Mouse (Mus musculus) liver, adult 2 months (tissue): ENCODE measurements around the gene Scn8a. TPM values are rescaled to one million over a fixed set of nuclear protein-coding genes. Genes with fewer than 3 reads are reported as not detected.
A peak's percentile ranks its signal among the peaks of the same experiment; 100 is the strongest.

ENCODE experiments used
- DNase-seq: peaks from one replicate; pipeline ENCODE4 v3.0.0-alpha.2; 2011; ENCODE audit warnings: low read depth, low spot score; ENCODE audit errors: extremely low read depth
- H3K27ac ChIP-seq: fragments of 200-500 bp; replicated peaks from 2 replicates; pipeline ENCODE4 v1.5.1; 2012; ENCODE audit warnings: low read depth, mild to moderate bottlenecking, control low read depth, inconsistent platforms, low read length; ENCODE audit not compliant: insufficient read depth
- H3K27me3 ChIP-seq: fragments of 200-500 bp; 2 replicates; pipeline ENCODE4 v1.6.1; 2012; ENCODE audit warnings: mild to moderate bottlenecking, moderate library complexity, low read length, inconsistent platforms; ENCODE audit not compliant: control insufficient read depth, insufficient read depth
- H3K36me3 ChIP-seq: fragments of 200-500 bp; 2 replicates; pipeline ENCODE4 v1.6.1; 2012; ENCODE audit warnings: low read length, inconsistent platforms; ENCODE audit not compliant: control insufficient read depth, insufficient read depth
- H3K4me1 ChIP-seq: fragments of 200-500 bp; 2 replicates; pipeline ENCODE4 v1.6.1; 2011; ENCODE audit warnings: low read length; ENCODE audit not compliant: control insufficient read depth, insufficient read depth
- H3K4me3 ChIP-seq: fragments of 200-500 bp; 2 replicates; pipeline ENCODE4 v1.5.1; 2011; ENCODE audit warnings: low read depth, mild to moderate bottlenecking, control low read depth, low read length, moderate library complexity; ENCODE audit not compliant: insufficient read depth
- H3K79me2 ChIP-seq: fragments of 200-500 bp; 2 replicates; pipeline ENCODE4 v1.6.1; 2012; ENCODE audit warnings: inconsistent platforms, mild to moderate bottlenecking, low read length, moderate library complexity; ENCODE audit not compliant: control insufficient read depth, insufficient read depth
- H3K9ac ChIP-seq: fragments of 200-500 bp; 2 replicates; pipeline ENCODE4 v1.6.1; 2012; ENCODE audit warnings: low read depth, mild to moderate bottlenecking, control low read depth, inconsistent platforms, low read length
- CTCF ChIP-seq: fragments of 200-500 bp; IDR thresholded peaks from 2 replicates; pipeline ENCODE4 v1.5.1; 2011; ENCODE audit warnings: low read depth, low read length, control low read depth
- POLR2A ChIP-seq: fragments of 200-500 bp; IDR thresholded peaks from 2 replicates; pipeline ENCODE4 v1.6.1; 2011; ENCODE audit warnings: low read length, control low read depth; ENCODE audit not compliant: insufficient read depth; ENCODE audit errors: extremely low read depth
- WGBS: fragments of 180-500 bp; shearing (Covaris S2); methylation state at CpG from one replicate; pipeline ENCODE4 v1.1.7; 2018; 5-methylcytosine and 5-hydroxymethylcytosine counted together
- polyA plus RNA-seq: library from polyadenylated mRNA; depleted of rRNA; stranded (reverse); fragments of >200 nt; gene quantifications from 2 replicates; pipeline ENCODE4 v1.2.3, GENCODE M21; 2012
- total RNA-seq: library from RNA; depleted of rRNA; stranded (reverse); fragments of >200 nt; gene quantifications from 2 replicates; pipeline ENCODE4 v1.2.3, GENCODE M21; 2014

The Scn8a gene
- total and polyA plus RNA-seq, 2 experiments, result 0.07 to 1.4 TPM

- WGBS, result 43% methylated on average over 9 of the region's 9 CpGs
- Histone ChIP-seq H3K27me3 (no peaks in the 10 kb centered on the region), H3K79me2 (peaks cover 53% of the 10 kb centered on the region; the same call in 1 of the 2 replicates), H3K4me3 (no peak overlapping the region), H3K9ac (no peak overlapping the region), H3K27ac (no peak overlapping the region), H3K36me3 (no peaks in the 10 kb centered on the region), H3K4me1 (peaks cover 20% of the 10 kb centered on the region)
- peak; percentile 28 for DNase-seq
- TF ChIP-seq CTCF (no peak), POLR2A (no peak)
These were observed 200.1 kb downstream of the Scn8a start for GRCm38 (mm10) chr15:101069641-101070190.

- 71% methylated on average over 5 of the region's 5 CpGs for WGBS
- H3K27me3 ChIP-seq, result no peaks in the 10 kb centered on the region
- no peaks in the 10 kb centered on the region for H3K36me3 ChIP-seq
- DNase-seq, result no peak
- no peak overlapping the region for H3K9ac ChIP-seq
- no peak overlapping the region for H3K4me3 ChIP-seq
- TF ChIP-seq POLR2A (no peak), CTCF (no peak)
- H3K4me1 ChIP-seq, result peaks cover 25% of the 10 kb centered on the region
- H3K79me2 ChIP-seq, result peaks cover 54% of the 10 kb centered on the region; the same call in 1 of the 2 replicates
- H3K27ac ChIP-seq, result no peak overlapping the region
These were observed 201.1 kb downstream of the Scn8a start for GRCm38 (mm10) chr15:101070762-101071161.

GRCm38 (mm10) chr15:101072736-101073135 is 203.1 kb downstream of the Scn8a start:
- TF ChIP-seq POLR2A (no peak), CTCF (no peak)
- no peaks in the 10 kb centered on the region for H3K27me3 ChIP-seq
- no peak overlapping the region for H3K4me3 ChIP-seq
- no peaks in the 10 kb centered on the region for H3K36me3 ChIP-seq
- 57% methylated on average over 2 of the region's 2 CpGs for WGBS
- DNase-seq, result no peak
- H3K27ac ChIP-seq, result no peak overlapping the region
- H3K9ac ChIP-seq, result no peak overlapping the region
- H3K4me1 ChIP-seq, result peaks cover 29% of the 10 kb centered on the region
- H3K79me2 ChIP-seq, result peaks cover 55% of the 10 kb centered on the region; the same call in 1 of the 2 replicates

- Histone ChIP-seq H3K79me2 (peaks cover 57% of the 10 kb centered on the region; the same call in 1 of the 2 replicates), H3K9ac (no peak overlapping the region), H3K4me3 (no peak overlapping the region), H3K27me3 (no peaks in the 10 kb centered on the region), H3K4me1 (peaks cover 28% of the 10 kb centered on the region), H3K36me3 (no peaks in the 10 kb centered on the region), H3K27ac (no peak overlapping the region)
- DNase-seq, result no peak
- 66% methylated on average over 5 of the region's 5 CpGs for WGBS
- no peak for TF ChIP-seq CTCF
- TF ChIP-seq POLR2A, result no peak
These were observed 204.4 kb downstream of the Scn8a start for GRCm38 (mm10) chr15:101074067-101074466.

GRCm38 (mm10) chr15:101075150-101075549 is 205.5 kb downstream of the Scn8a start:
- TF ChIP-seq CTCF (peak; percentile 58), POLR2A (no peak)
- no peak overlapping the region for H3K4me3 ChIP-seq
- peaks cover 21% of the 10 kb centered on the region for H3K4me1 ChIP-seq
- no peak overlapping the region for H3K27ac ChIP-seq
- H3K79me2 ChIP-seq, result peaks cover 53% of the 10 kb centered on the region; the same call in 1 of the 2 replicates
- 45% methylated on average over 4 of the region's 4 CpGs for WGBS
- no peaks in the 10 kb centered on the region for H3K36me3 ChIP-seq
- no peak overlapping the region for H3K9ac ChIP-seq
- peak; percentile 76 for DNase-seq
- H3K27me3 ChIP-seq, result no peaks in the 10 kb centered on the region

GRCm38 (mm10) chr15:101075656-101076055 is 206.0 kb downstream of the Scn8a start:
- H3K36me3 ChIP-seq, result no peaks in the 10 kb centered on the region
- H3K4me3 ChIP-seq, result no peak overlapping the region
- no peaks in the 10 kb centered on the region for H3K27me3 ChIP-seq
- no peak overlapping the region for H3K9ac ChIP-seq
- TF ChIP-seq POLR2A (no peak), CTCF (no peak)
- H3K79me2 ChIP-seq, result peaks cover 56% of the 10 kb centered on the region; the same call in 1 of the 2 replicates
- peaks cover 20% of the 10 kb centered on the region for H3K4me1 ChIP-seq
- H3K27ac ChIP-seq, result no peak overlapping the region
- 86% methylated on average over 5 of the region's 5 CpGs for WGBS
- DNase-seq, result no peak
